Mouse (Mus musculus) erythroblast, embryonic 14.5 days (primary cell): ENCODE results near the gene Snai1. TPM values are rescaled to one million over a fixed set of nuclear protein-coding genes. Genes with fewer than 3 reads are reported as not detected.

Source experiments
- H3K27me3 ChIP-seq: 2 replicates; pipeline ENCODE4 v1.6.1; 2012; ENCODE audit warnings: inconsistent platforms; ENCODE audit not compliant: control insufficient read depth
- H3K36me3 ChIP-seq: 2 replicates; pipeline ENCODE4 v1.6.1; 2012; ENCODE audit warnings: mild to moderate bottlenecking, inconsistent platforms; ENCODE audit not compliant: control insufficient read depth
- H3K4me1 ChIP-seq: 2 replicates; pipeline ENCODE4 v1.6.1; 2012; ENCODE audit warnings: inconsistent platforms; ENCODE audit not compliant: control insufficient read depth
- H3K4me3 ChIP-seq: replicated peaks from 2 replicates; pipeline ENCODE3; 2012; ENCODE audit warnings: moderate library complexity, mild to moderate bottlenecking, inconsistent platforms
- H3K9me3 ChIP-seq: 2 replicates; pipeline ENCODE4 v1.6.1; 2012; ENCODE audit warnings: low read length, inconsistent platforms, mixed read lengths; ENCODE audit not compliant: control insufficient read depth
- GATA1 ChIP-seq: IDR thresholded peaks from 2 replicates; pipeline ENCODE4 v1.6.1; 2012; ENCODE audit warnings: low read length, inconsistent platforms, mixed read lengths
- TAL1 ChIP-seq: IDR thresholded peaks from 3 replicates; pipeline ENCODE4 v1.6.1; 2012; ENCODE audit warnings: low read length, inconsistent platforms, mixed read lengths
- polyA plus RNA-seq: library from polyadenylated mRNA; stranded (reverse); fragments of >175 nt; gene quantifications from 2 replicates; pipeline ENCODE4 v1.2.3, GENCODE M21; 2012

Snai1 gene
- polyA plus RNA-seq, 1 experiment, result not detected

- no peaks in the 10 kb centered on the region for H3K4me1 ChIP-seq
- H3K4me3 ChIP-seq, result no peak overlapping the region
- peaks cover 25% of the 10 kb centered on the region for H3K27me3 ChIP-seq
- no peaks in the 10 kb centered on the region; the same call in 1 of the 2 replicates for H3K36me3 ChIP-seq
- H3K9me3 ChIP-seq, result no peaks in the 10 kb centered on the region
- TF ChIP-seq GATA1, result no peak
Measured at GRCm38 (mm10) chr2:167544456-167544855, 6.5 kb downstream of the Snai1 start.

- Histone ChIP-seq H3K27me3 (peaks cover 5% of the 10 kb centered on the region), H3K4me3 (no peak overlapping the region)
Measured at GRCm38 (mm10) chr2:167546447-167547195, 8.6 kb downstream of the Snai1 start.

GRCm38 (mm10) chr2:167547444-167547843 lies 9.4 kb downstream of the Snai1 start:
- H3K9me3 ChIP-seq, result no peaks in the 10 kb centered on the region
- no peaks in the 10 kb centered on the region; the same call in 1 of the 2 replicates for H3K27me3 ChIP-seq
- H3K36me3 ChIP-seq, result no peaks in the 10 kb centered on the region
- H3K4me1 ChIP-seq, result no peaks in the 10 kb centered on the region
- H3K4me3 ChIP-seq, result no peak overlapping the region
- TF ChIP-seq GATA1, result no peak

More at GRCm38 (mm10) chr2:167546447-167547195, 8.6 kb downstream of the Snai1 start:
- no peaks in the 10 kb centered on the region for H3K4me1 ChIP-seq
- no peaks in the 10 kb centered on the region for H3K9me3 ChIP-seq
- no peaks in the 10 kb centered on the region; the same call in 1 of the 2 replicates for H3K36me3 ChIP-seq
- TF ChIP-seq TAL1, result no peak
- no peak for TF ChIP-seq GATA1

- Histone ChIP-seq H3K36me3 (no peaks in the 10 kb centered on the region), H3K9me3 (no peaks in the 10 kb centered on the region), H3K4me3 (no peak overlapping the region), H3K27me3 (peaks cover 2% of the 10 kb centered on the region; the same call in 1 of the 2 replicates), H3K4me1 (no peaks in the 10 kb centered on the region)
- TF ChIP-seq TAL1, result no peak
- TF ChIP-seq GATA1, result no peak
Measured at GRCm38 (mm10) chr2:167548961-167549360, 11.0 kb downstream of the Snai1 start.

GRCm38 (mm10) chr2:167550341-167550854 lies 12.4 kb downstream of the Snai1 start:
- Histone ChIP-seq H3K4me3 (no peak overlapping the region), H3K36me3 (no peaks in the 10 kb centered on the region), H3K9me3 (no peaks in the 10 kb centered on the region), H3K27me3 (peaks cover 2% of the 10 kb centered on the region; the same call in 1 of the 2 replicates), H3K4me1 (no peaks in the 10 kb centered on the region)
- no peak for TF ChIP-seq GATA1
- no peak for TF ChIP-seq TAL1

- H3K36me3 ChIP-seq, result no peaks in the 10 kb centered on the region
- no peak overlapping the region for H3K4me3 ChIP-seq
- no peaks in the 10 kb centered on the region for H3K4me1 ChIP-seq
- H3K27me3 ChIP-seq, result peaks cover 2% of the 10 kb centered on the region; the same call in 1 of the 2 replicates
- TF ChIP-seq GATA1 (no peak), TAL1 (no peak)
- H3K9me3 ChIP-seq, result no peaks in the 10 kb centered on the region
Measured at GRCm38 (mm10) chr2:167551342-167551920, 13.4 kb downstream of the Snai1 start.

- Histone ChIP-seq H3K36me3 (no peaks in the 10 kb centered on the region), H3K9me3 (no peaks in the 10 kb centered on the region), H3K27me3 (peaks cover 2% of the 10 kb centered on the region; the same call in 1 of the 2 replicates), H3K4me3 (no peak overlapping the region), H3K4me1 (no peaks in the 10 kb centered on the region)
- TF ChIP-seq TAL1, result no peak
- TF ChIP-seq GATA1, result no peak
Measured at GRCm38 (mm10) chr2:167552292-167552691, 14.3 kb downstream of the Snai1 start.

GRCm38 (mm10) chr2:167552927-167553402 lies 15.0 kb downstream of the Snai1 start:
- Histone ChIP-seq H3K27me3 (peaks cover 2% of the 10 kb centered on the region; the same call in 1 of the 2 replicates), H3K4me3 (no peak overlapping the region), H3K36me3 (no peaks in the 10 kb centered on the region), H3K9me3 (no peaks in the 10 kb centered on the region), H3K4me1 (no peaks in the 10 kb centered on the region)
- TF ChIP-seq GATA1, result no peak
- TF ChIP-seq TAL1, result no peak

GRCm38 (mm10) chr2:167555766-167556165 lies 17.8 kb downstream of the Snai1 start:
- no peaks in the 10 kb centered on the region for H3K9me3 ChIP-seq
- no peak for TF ChIP-seq TAL1
- no peak for TF ChIP-seq GATA1
- peaks cover 26% of the 10 kb centered on the region for H3K27me3 ChIP-seq
- H3K36me3 ChIP-seq, result no peaks in the 10 kb centered on the region
- H3K4me1 ChIP-seq, result no peaks in the 10 kb centered on the region
- no peak overlapping the region for H3K4me3 ChIP-seq
